Mouse (Mus musculus) liver, embryonic 14.5 days (tissue): ENCODE results near the gene Nipal4. TPM values are rescaled to one million over a fixed set of nuclear protein-coding genes. Genes with fewer than 3 reads are reported as not detected.

Experiments used
- ATAC-seq: fragments of 200-750 bp; cut with Nextera tagmentation; 2 replicates; pipeline ENCODE4 v1.8.0; 2017; ENCODE audit warnings: moderate number of reproducible peaks, mild to moderate bottlenecking, moderate library complexity; ENCODE audit not compliant: insufficient read depth
- DNase-seq, 3 experiments: peaks; one replicate each; pipeline ENCODE4 v3.0.0-alpha.2; 2012 to 2013; ENCODE audit warnings: low read depth in 3 of 3, low spot score in 3 of 3
- H3K27ac ChIP-seq: fragments of 300-500 bp; sonication (generic); 2 replicates; pipeline ENCODE4 v1.5.1; 2014; ENCODE audit warnings: moderate library complexity, mild to moderate bottlenecking, control low read depth, inconsistent platforms
- H3K27me3 ChIP-seq: fragments of 300-500 bp; sonication (generic); 2 replicates; pipeline ENCODE4 v1.6.1; 2014; ENCODE audit warnings: mild to moderate bottlenecking, low read length, moderate library complexity; ENCODE audit not compliant: control insufficient read depth, insufficient read depth
- H3K36me3 ChIP-seq: fragments of 300-500 bp; sonication (generic); replicated peaks from 2 replicates; pipeline ENCODE4 v1.6.1; 2014; ENCODE audit warnings: low read depth; ENCODE audit not compliant: control insufficient read depth, insufficient read depth
- H3K4me1 ChIP-seq, 2 experiments: fragments of 200-500 bp in 1 of 2; fragments of 300-500 bp in 1 of 2; sonication (generic) in 1 of 2; replicated peaks; 2 replicates each; pipeline ENCODE4 v1.6.1; 2012 to 2014; ENCODE audit warnings: antibody characterized with exemption in 1 of 2, inconsistent platforms in 1 of 2, low read length in 1 of 2; ENCODE audit not compliant: control insufficient read depth in 2 of 2, insufficient read depth in 2 of 2
- H3K4me2 ChIP-seq: fragments of 300-500 bp; sonication (generic); 2 replicates; pipeline ENCODE4 v1.6.1; 2014; ENCODE audit warnings: low read depth, mild to moderate bottlenecking, control low read depth, moderate library complexity
- H3K4me3 ChIP-seq, 2 experiments: fragments of 200-500 bp in 1 of 2; fragments of 300-500 bp in 1 of 2; sonication (generic) in 1 of 2; 2 replicates each; pipeline ENCODE4 v1.5.1; 2012 to 2014; ENCODE audit warnings: low read depth in 2 of 2, low read length in 2 of 2, mild to moderate bottlenecking in 2 of 2, control low read depth in 1 of 2, inconsistent platforms in 1 of 2, moderate library complexity in 1 of 2; ENCODE audit not compliant: insufficient read depth in 1 of 2
- H3K9ac ChIP-seq: fragments of 300-500 bp; sonication (generic); replicated peaks from 2 replicates; pipeline ENCODE4 v1.6.1; 2014; ENCODE audit warnings: mild to moderate bottlenecking, control low read depth, moderate library complexity
- H3K9me3 ChIP-seq: fragments of 300-500 bp; sonication (generic); 2 replicates; pipeline ENCODE4 v1.6.1; 2016; ENCODE audit warnings: low read length, mixed read lengths; ENCODE audit not compliant: control insufficient read depth
- CTCF ChIP-seq: IDR thresholded peaks from 2 replicates; pipeline ENCODE4 v1.5.1; 2016; ENCODE audit warnings: antibody characterized with exemption, low read depth, control low read depth
- EP300 ChIP-seq: IDR thresholded peaks from 2 replicates; pipeline ENCODE4 v1.6.1; 2016; ENCODE audit warnings: antibody characterized with exemption, low read depth
- WGBS: fragments of 180-500 bp; shearing (Covaris S2); extraction: QIAGEN DNeasy Blood & Tissue Kit; methylation state at CpG from one replicate; pipeline ENCODE4 v1.1.7; 2014; ENCODE audit not compliant: insufficient replicate concordance; 5-methylcytosine and 5-hydroxymethylcytosine counted together
- polyA plus RNA-seq, 2 experiments: library from polyadenylated mRNA; depleted of rRNA in 1 of 2; stranded (reverse) in 1 of 2; unstranded in 1 of 2; fragments of >200 nt; fragmentation: Nextera tagmentation in 1 of 2; extraction: Ambion mirVana in 1 of 2; gene quantifications; 2 replicates each; pipeline versions ENCODE4 v1.2.1 to v1.2.3; 2012 to 2014

Gene Nipal4
- polyA plus RNA-seq, 2 experiments: 0.04 TPM; not detected in 1

DNA sequence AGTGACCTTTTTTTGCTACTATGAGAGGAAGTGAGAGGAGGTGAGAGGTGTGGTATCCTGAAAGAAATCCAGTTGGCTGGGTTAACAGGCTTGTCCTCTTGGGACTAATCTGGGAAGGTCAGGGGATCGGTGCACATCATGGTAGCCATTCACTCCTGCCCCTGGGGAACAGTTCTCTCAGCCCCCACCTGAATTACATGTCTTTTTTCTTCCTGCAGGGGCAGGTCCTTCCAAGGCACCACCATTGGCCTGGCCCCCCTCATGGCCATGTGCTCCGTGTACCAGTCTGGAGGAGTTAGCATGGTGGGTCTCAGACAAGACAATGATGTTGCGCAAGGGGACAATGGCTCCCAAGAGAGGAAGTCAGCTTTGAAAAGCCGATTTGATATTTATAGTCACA, 43.4 kb downstream of the Nipal4 start:
- Histone ChIP-seq H3K27me3 (no peaks in the 10 kb centered on the region), H3K9ac (no peak overlapping the region), H3K4me1 (no peaks in the 10 kb centered on the region; a peak in 1 of 4 replicates), H3K9me3 (no peaks in the 10 kb centered on the region), H3K4me2 (no peak overlapping the region), H3K4me3 (no peak overlapping the region), H3K36me3 (no peaks in the 10 kb centered on the region), H3K27ac (no peak overlapping the region)
- DNase-seq (no peak), ATAC-seq (no peak)
- 64% methylated on average over 4 of the region's 4 CpGs for WGBS
- TF ChIP-seq CTCF (no peak), EP300 (no peak)

DNA sequence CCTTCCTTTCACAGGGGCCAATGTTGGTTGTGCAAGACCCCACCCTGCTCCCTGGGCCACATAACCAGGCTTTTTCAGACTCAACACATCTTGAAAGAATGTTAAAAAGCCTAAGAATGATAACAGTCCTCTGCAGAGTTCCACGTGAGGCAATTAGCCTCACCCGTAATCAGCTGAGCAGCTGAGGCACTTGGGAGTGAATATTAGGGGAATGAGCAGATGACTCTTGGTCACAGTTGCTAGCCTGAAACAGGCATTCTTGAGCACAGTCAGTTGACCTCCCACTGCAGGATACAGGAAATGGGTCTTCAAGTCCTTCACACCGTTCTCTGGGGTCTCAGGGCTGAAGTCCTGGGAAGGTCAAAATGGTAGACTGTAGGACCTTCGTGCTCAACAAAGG, 44.6 kb downstream of the Nipal4 start:
- Histone ChIP-seq H3K36me3 (no peaks in the 10 kb centered on the region), H3K9ac (no peak overlapping the region), H3K27ac (no peak overlapping the region), H3K4me1 (no peaks in the 10 kb centered on the region), H3K4me3 (no peak overlapping the region), H3K27me3 (no peaks in the 10 kb centered on the region), H3K4me2 (no peak overlapping the region), H3K9me3 (no peaks in the 10 kb centered on the region)
- 55% methylated on average over 4 of the region's 4 CpGs for WGBS
- no peak for TF ChIP-seq EP300
- ATAC-seq (no peak), DNase-seq (no peak)

DNA sequence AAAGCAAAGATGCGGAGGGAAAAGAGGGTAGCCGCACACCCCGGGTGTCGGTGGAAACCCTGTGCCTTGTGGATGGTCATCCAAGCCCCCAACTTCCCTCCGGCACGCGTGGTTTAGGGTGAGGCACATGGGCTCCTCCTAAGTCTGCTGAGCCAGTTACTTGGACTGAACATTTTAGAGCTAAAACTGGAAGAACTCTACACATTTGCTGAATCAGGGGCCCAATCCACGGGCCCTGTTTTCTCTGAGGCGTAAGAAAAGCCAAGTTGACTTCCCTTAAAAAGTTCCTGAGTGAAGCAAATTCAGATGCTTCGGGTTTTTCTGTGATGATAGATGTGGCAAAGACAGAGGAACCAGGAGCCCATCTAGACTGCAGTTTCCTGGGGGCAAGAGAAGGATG, 46.2 kb downstream of the Nipal4 start:
- no peak overlapping the region for H3K4me2 ChIP-seq
- WGBS: 73% methylated on average over 10 of the region's 10 CpGs
- TF ChIP-seq CTCF (no peak), EP300 (no peak)
- ATAC-seq: no peak
- H3K9me3 ChIP-seq: no peaks in the 10 kb centered on the region
- H3K27ac ChIP-seq: no peak overlapping the region
- no peak overlapping the region for H3K4me3 ChIP-seq
- H3K36me3 ChIP-seq: no peaks in the 10 kb centered on the region
- no peak for DNase-seq
- no peaks in the 10 kb centered on the region for H3K27me3 ChIP-seq
- no peak overlapping the region for H3K9ac ChIP-seq
- H3K4me1 ChIP-seq: no peaks in the 10 kb centered on the region

DNA sequence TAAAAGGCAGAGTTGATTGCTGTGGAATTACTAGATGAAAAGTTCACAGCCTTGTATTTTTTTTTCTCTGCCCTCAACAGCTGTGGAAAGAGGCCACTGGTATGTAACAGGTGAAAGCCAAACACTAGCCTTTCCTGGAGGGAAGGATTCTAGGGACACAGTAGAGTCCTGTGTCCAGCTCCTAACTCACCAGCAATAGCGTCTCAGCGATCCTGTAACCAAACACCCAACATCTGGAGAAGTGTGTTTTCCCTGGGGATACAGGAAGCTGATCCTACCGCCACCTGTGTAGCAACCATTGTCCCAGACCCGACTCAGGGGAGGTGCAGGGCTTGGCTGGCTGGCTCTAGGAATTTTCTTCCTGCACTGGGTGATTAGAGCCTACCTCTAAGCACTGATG, 46.7 kb downstream of the Nipal4 start:
- no peak overlapping the region for H3K4me3 ChIP-seq
- ATAC-seq (no peak), DNase-seq (no peak)
- no peaks in the 10 kb centered on the region for H3K27me3 ChIP-seq
- no peaks in the 10 kb centered on the region for H3K4me1 ChIP-seq
- TF ChIP-seq EP300 (no peak), CTCF (no peak)
- no peak overlapping the region for H3K9ac ChIP-seq
- H3K9me3 ChIP-seq: no peaks in the 10 kb centered on the region
- 33% methylated on average over 4 of the region's 4 CpGs for WGBS
- H3K27ac ChIP-seq: no peak overlapping the region
- no peaks in the 10 kb centered on the region for H3K36me3 ChIP-seq
- H3K4me2 ChIP-seq: no peak overlapping the region

DNA sequence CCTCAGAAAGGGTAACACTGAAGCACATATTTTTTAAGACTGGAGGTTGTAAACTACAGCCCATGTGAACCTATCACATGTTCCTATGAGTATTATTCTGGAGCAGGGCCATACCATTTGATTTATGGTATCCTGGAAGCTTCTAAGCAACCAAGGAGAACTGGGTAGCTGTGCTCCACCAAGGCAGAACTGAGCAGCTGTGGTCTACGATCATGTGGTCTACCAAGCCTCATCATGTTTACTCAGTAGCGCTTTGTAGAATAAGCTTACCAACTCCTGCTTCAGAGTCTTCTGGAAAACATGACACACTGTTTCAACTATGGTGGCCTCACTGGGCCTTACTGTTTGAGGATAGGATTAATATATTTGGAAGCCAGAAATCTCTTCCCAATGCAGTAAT, 49.8 kb downstream of the Nipal4 start:
- WGBS: 64% methylated on average over 2 of the region's 2 CpGs
- no peak overlapping the region for H3K4me2 ChIP-seq
- H3K9ac ChIP-seq: no peak overlapping the region
- no peaks in the 10 kb centered on the region for H3K9me3 ChIP-seq
- no peak overlapping the region for H3K27ac ChIP-seq
- no peaks in the 10 kb centered on the region for H3K36me3 ChIP-seq
- DNase-seq (no peak), ATAC-seq (no peak)
- no peak overlapping the region for H3K4me3 ChIP-seq
- no peaks in the 10 kb centered on the region for H3K4me1 ChIP-seq
- no peaks in the 10 kb centered on the region for H3K27me3 ChIP-seq
- TF ChIP-seq CTCF: no peak
- no peak for TF ChIP-seq EP300
